Mouse (Mus musculus) T-helper 1 cell (primary cell): Measurements from ENCODE around the gene Bbx.

Experiments used
- in situ Hi-C: fragments of 300-600 bp; cut with MboI, MseI; formaldehyde crosslinking; loops from one replicate; pipeline ENCODE4 v1.15.1; 2025; ENCODE audit warnings: high pct_unique_total_duplicates

Bbx gene

DNA sequence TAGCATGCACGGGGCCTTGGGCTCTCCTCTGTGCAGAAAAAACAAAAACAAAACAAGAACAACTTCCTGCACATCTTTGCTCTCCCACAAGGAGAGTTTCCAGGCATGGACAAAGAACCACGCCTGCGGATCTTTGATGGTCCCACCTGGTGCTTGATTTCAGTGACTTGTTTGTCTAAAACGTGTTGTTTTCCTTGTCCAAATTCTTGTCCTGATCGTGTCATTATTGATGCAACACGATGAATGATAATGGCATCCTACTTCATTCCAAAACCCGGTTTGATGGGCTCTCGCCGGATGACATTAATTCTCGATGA lies 264.2 kb downstream of the Bbx start:
- in situ Hi-C loops: no loop called here

DNA sequence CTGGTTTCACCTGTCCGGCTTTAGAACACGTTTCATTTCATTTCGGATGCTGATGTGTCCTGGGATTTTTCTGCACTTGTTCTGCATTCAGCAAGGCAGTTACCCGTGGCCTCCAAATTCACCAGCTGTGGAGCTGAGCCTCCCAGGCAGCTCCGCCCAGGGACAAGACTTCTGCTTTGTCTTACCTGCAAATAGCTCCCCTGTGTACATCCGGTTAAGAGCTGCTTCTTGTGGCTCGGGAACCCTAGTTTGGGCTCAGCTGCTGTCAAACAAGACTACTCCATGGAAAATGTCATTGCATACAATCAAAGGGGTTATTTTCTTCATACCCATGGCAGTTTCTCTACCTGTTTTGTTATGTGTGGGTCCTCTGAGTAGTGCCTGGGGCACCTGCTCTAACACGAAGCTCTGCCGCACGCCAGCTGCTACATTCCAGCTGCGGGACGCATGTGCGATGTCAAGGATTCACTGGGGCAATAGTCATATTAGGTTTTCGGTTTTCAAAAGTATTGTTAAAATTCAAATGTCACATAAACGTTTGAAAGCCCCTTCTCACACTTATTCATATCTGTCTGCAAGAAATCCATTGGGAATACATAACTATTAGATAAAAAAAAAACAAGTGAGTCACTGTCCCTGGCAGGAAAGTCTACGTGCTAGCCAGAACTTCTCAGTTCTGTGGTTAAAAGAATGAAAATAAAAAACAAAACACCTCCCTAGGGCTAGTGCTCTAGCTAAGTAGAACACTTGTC lies 264.8 kb downstream of the Bbx start:
- in situ Hi-C loops: no loop called here

DNA sequence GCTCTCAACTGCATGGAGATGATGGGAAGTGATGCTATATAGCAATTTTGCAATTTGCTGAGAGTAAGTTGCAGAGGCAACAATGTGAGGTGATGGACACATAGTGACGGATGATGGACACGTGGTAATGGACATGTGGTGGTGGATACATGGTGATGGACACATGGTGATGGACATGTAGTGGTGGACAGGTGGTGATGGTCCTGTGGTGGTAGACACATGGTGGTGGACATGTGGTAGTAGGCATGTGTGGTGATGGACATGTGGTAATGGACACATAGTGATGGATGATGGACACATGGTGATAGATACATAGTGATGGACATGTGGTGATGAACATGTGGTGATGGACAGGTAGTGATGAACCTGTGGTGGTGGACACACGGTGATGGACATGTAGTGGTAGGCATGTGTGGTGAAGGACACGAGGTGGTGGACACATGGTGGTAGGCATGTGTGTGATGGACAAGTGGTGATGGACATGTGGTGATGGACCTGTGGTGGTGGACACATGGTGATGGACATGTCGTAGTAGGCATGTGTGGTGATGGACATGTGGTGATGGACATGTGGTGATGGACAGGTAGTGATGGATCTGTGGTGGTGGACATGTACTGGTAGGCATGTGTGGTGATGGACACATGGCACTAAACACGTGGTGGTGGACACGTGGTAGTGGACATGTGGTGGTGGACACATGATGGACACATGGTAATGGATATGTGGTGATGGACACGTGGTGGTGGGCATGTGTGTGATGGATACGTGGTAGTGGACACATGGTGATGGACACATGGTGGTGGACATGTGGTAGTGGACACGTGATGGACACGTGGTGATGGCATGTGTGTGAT lies 271.5 kb downstream of the Bbx start:
- in situ Hi-C loops: no loop called here

DNA sequence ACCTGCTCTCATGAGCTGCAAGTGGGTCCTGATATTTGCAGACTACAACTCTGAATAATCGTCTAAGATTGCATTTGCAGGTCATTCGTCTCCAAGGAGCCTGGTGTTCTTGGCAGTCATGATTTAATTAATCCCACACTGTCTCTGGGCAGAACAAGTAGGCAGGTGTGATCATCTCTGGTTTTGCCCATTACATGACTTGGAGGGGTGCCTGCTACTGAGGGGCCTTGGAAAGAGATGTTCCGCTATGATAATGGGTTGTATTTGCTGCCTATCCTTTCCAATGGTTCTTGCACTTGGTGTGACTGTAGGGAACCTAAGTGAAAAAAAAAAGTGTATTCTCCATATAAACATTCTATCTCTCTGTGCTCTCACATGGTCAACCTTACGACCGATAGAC lies 273.6 kb downstream of the Bbx start:
- in situ Hi-C loops: no loop called here

DNA sequence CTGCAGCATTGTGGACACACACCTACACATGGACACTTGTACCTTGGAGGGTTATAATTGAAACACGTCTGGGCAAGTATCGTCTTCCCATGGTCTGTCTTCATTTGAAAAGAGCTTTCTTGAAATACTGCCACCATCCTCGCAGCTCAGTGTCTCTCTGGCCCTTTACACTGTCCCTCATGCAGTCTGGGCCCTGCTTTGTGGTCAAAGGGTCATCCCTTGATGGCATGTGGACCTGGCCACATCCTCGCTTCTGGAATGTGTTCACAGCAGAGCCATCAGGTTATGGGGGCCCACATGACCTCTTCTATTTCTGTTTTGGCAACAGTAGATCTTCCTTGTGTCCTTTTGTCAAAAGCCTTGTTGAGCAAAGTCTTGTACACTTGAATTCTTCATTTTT lies 282.6 kb downstream of the Bbx start:
- in situ Hi-C loops: no loop called here

DNA sequence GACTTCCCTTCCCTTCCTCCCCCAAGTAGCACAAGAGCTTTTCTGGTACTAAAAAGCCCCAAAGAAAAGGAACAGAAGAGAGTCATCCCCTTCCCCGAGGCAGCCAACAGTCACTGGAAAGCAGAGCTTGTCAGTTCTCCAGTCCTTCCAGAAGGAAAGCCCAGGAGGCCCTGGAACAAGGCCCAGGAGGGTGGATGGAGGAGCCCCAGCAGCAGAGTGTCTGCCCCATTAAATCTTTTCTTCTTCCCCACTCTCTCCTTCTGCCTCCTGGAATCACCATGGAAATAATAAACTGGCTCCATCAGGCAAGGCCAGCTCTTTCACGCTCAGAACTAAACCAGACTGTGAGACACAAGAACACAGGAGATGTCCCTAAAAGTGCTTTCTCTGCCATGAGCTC lies 284.3 kb downstream of the Bbx start:
- in situ Hi-C loops: no loop called here
